Mouse (Mus musculus) limb, embryonic 12.5 days (tissue): ENCODE results near the gene Cabp4. TPM values are rescaled to one million over a fixed set of nuclear protein-coding genes. Genes with fewer than 3 reads are reported as not detected.

Source experiments
- ATAC-seq: fragments of 200-750 bp; cut with Nextera tagmentation; 2 replicates; pipeline ENCODE4 v1.8.0; 2017; ENCODE audit warnings: low read depth, moderate TSS enrichment; ENCODE audit not compliant: insufficient number of reproducible peaks, insufficient read depth, low FRiP score, low TSS enrichment
- H3K27ac ChIP-seq: fragments of 300-500 bp; sonication (generic); 2 replicates; pipeline ENCODE4 v1.5.1; 2016; ENCODE audit warnings: mild to moderate bottlenecking, moderate library complexity
- H3K27me3 ChIP-seq: fragments of 300-500 bp; sonication (generic); 2 replicates; pipeline ENCODE4 v1.6.1; 2016; ENCODE audit warnings: mild to moderate bottlenecking, moderate library complexity
- H3K36me3 ChIP-seq: fragments of 300-500 bp; sonication (generic); 2 replicates; pipeline ENCODE4 v1.6.1; 2016; ENCODE audit warnings: mild to moderate bottlenecking, moderate library complexity
- H3K4me1 ChIP-seq: fragments of 300-500 bp; sonication (generic); replicated peaks from 2 replicates; pipeline ENCODE4 v1.6.1; 2016
- H3K4me2 ChIP-seq: fragments of 300-500 bp; sonication (generic); 2 replicates; pipeline ENCODE4 v1.6.1; 2016; ENCODE audit warnings: mild to moderate bottlenecking, moderate library complexity
- H3K4me3 ChIP-seq: fragments of 300-500 bp; sonication (generic); replicated peaks from 2 replicates; pipeline ENCODE4 v1.5.1; 2016; ENCODE audit warnings: mild to moderate bottlenecking
- H3K9ac ChIP-seq: fragments of 300-500 bp; sonication (generic); replicated peaks from 2 replicates; pipeline ENCODE4 v1.6.1; 2016; ENCODE audit warnings: mild to moderate bottlenecking, moderate library complexity
- H3K9me3 ChIP-seq: fragments of 300-500 bp; sonication (generic); 2 replicates; pipeline ENCODE4 v1.6.1; 2016; ENCODE audit warnings: mild to moderate bottlenecking, moderate library complexity
- WGBS: fragments of 180-500 bp; shearing (Covaris S2); methylation state at CpG from one replicate; pipeline ENCODE4 v1.1.7; 2016; 5-methylcytosine and 5-hydroxymethylcytosine counted together
- polyA plus RNA-seq: library from polyadenylated mRNA; unstranded; fragments of >200 nt; fragmentation: Nextera tagmentation; extraction: Ambion mirVana; gene quantifications from 2 replicates; pipeline ENCODE4 v1.2.1, GENCODE M21; 2016

Cabp4 gene
- polyA plus RNA-seq, 1 experiment from 2014 or later: 0.14 TPM

DNA sequence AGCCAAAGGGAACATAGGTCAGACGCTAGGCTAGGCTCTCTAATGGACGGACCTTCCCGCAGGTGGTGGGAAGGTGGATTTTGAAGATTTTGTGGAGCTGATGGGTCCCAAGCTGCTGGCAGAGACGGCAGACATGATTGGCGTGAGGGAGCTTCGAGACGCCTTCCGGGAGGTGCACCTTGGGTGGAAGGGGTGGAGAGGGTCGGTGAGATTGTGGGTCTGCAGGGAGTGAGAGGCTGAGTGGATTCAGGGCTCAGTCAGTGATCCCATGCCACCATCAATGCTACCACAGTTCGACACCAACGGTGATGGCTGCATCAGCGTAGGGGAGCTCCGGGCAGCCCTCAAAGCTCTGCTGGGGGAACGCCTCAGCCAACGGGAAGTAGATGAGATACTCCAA lies 57.7 kb downstream of the Cabp4 start:
- Histone ChIP-seq H3K9ac (no peak overlapping the region), H3K27me3 (peaks cover 22% of the 10 kb centered on the region), H3K9me3 (no peaks in the 10 kb centered on the region), H3K4me2 (no peak overlapping the region), H3K27ac (no peak overlapping the region), H3K4me3 (no peak overlapping the region), H3K4me1 (0 out of 2 replicates have a peak, but pooled peaks cover 7% of the 10 kb centered on the region), H3K36me3 (no peaks in the 10 kb centered on the region)
- WGBS: 91% methylated on average over 15 of the region's 15 CpGs
- ATAC-seq: no peak

Other genes starting within 250 kb of the Cabp4 start
- 41.3 and 47.0 TPM in 2 replicates for gene Tcirg1, start 236.9 kb downstream of the Cabp4 start, polyA plus RNA-seq
- gene Ndufs8, start 231.3 kb downstream of the Cabp4 start, polyA plus RNA-seq: 242 and 257 TPM in 2 replicates
- gene Aldh3b1, start 214.2 kb downstream of the Cabp4 start, polyA plus RNA-seq: 0.60 and 0.65 TPM in 2 replicates
- 11.7 and 12.1 TPM in 2 replicates for gene Unc93b1, start 208.8 kb downstream of the Cabp4 start, polyA plus RNA-seq
- not detected in 2 replicates for gene Aldh3b3, start 185.4 kb downstream of the Cabp4 start, polyA plus RNA-seq
- 2.7 and 3.6 TPM in 2 replicates for gene Aldh3b2, start 171.7 kb downstream of the Cabp4 start, polyA plus RNA-seq
- gene Acy3, start 157.5 kb downstream of the Cabp4 start, polyA plus RNA-seq: 3.6 and 3.7 TPM in 2 replicates
- gene Tbx10, start 151.3 kb downstream of the Cabp4 start, polyA plus RNA-seq: not detected in 2 replicates
- 30.8 and 31.5 TPM in 2 replicates for gene Nudt8, start 143.5 kb downstream of the Cabp4 start, polyA plus RNA-seq
- 4.6 and 5.5 TPM in 2 replicates for gene Gm49405, start 143.4 kb downstream of the Cabp4 start, polyA plus RNA-seq
- 6.8 and 7.6 TPM in 2 replicates for gene Doc2g, start 140.7 kb downstream of the Cabp4 start, polyA plus RNA-seq
- gene Ndufv1, start 131.2 kb downstream of the Cabp4 start, polyA plus RNA-seq: 180 and 201 TPM in 2 replicates
- gene Gstp1, start 106.0 kb downstream of the Cabp4 start, polyA plus RNA-seq: 476 and 504 TPM in 2 replicates
- gene Gstp2, start 98.0 kb downstream of the Cabp4 start, polyA plus RNA-seq: 1.8 and 10.6 TPM in 2 replicates
- gene Gstp3, start 84.5 kb downstream of the Cabp4 start, polyA plus RNA-seq: not detected in 2 replicates
- gene Cabp2, start 62.5 kb downstream of the Cabp4 start, polyA plus RNA-seq: not detected in 2 replicates
- 66.9 and 67.1 TPM in 2 replicates for gene Cdk2ap2, start 46.9 kb downstream of the Cabp4 start, polyA plus RNA-seq
- gene Pitpnm1, start 44.0 kb downstream of the Cabp4 start, polyA plus RNA-seq: 11.6 and 13.0 TPM in 2 replicates
- gene Aip, start 18.2 kb downstream of the Cabp4 start, polyA plus RNA-seq: 86.5 and 87.5 TPM in 2 replicates
- gene Gpr152, start 4.2 kb downstream of the Cabp4 start, polyA plus RNA-seq: not detected in 2 replicates
- gene Coro1b, start 4.6 kb upstream of the Cabp4 start, polyA plus RNA-seq: 125 and 131 TPM in 2 replicates
- gene Ptprcap, start 9.6 kb upstream of the Cabp4 start, polyA plus RNA-seq: 1.3 and 1.4 TPM in 2 replicates
- 63.3 and 69.4 TPM in 2 replicates for gene Rps6kb2, start 19.3 kb upstream of the Cabp4 start, polyA plus RNA-seq
- gene Carns1, start 31.4 kb upstream of the Cabp4 start, polyA plus RNA-seq: 2.3 and 3.1 TPM in 2 replicates
- 0.60 and 1.5 TPM in 2 replicates for gene Tbc1d10c, start 47.3 kb upstream of the Cabp4 start, polyA plus RNA-seq
- gene Ppp1ca, start 48.0 kb upstream of the Cabp4 start, polyA plus RNA-seq: 834 and 845 TPM in 2 replicates
- 38.4 and 44.9 TPM in 2 replicates for gene Rad9a, start 57.6 kb upstream of the Cabp4 start, polyA plus RNA-seq
- gene Clcf1, start 70.2 kb upstream of the Cabp4 start, polyA plus RNA-seq: 8.6 and 9.1 TPM in 2 replicates
- not detected in 2 replicates for gene AC109138.7, start 70.3 kb upstream of the Cabp4 start, polyA plus RNA-seq
- gene Pold4, start 87.9 kb upstream of the Cabp4 start, polyA plus RNA-seq: 13.8 and 16.2 TPM in 2 replicates
- gene Ssh3, start 125.1 kb upstream of the Cabp4 start, polyA plus RNA-seq: 9.1 and 11.6 TPM in 2 replicates
- 12.6 and 12.9 TPM in 2 replicates for gene Ankrd13d, start 139.1 kb upstream of the Cabp4 start, polyA plus RNA-seq
- gene Grk2, start 162.2 kb upstream of the Cabp4 start, polyA plus RNA-seq: 15.6 and 16.1 TPM in 2 replicates